Mouse (Mus musculus): ENCODE results near the gene Arrdc2. TPM values are rescaled to one million over a fixed set of nuclear protein-coding genes. Genes with fewer than 3 reads are reported as not detected.

The Arrdc2 gene
- polyA plus RNA-seq, 1 experiment from 2014 or later = 6.7 TPM

DNA sequence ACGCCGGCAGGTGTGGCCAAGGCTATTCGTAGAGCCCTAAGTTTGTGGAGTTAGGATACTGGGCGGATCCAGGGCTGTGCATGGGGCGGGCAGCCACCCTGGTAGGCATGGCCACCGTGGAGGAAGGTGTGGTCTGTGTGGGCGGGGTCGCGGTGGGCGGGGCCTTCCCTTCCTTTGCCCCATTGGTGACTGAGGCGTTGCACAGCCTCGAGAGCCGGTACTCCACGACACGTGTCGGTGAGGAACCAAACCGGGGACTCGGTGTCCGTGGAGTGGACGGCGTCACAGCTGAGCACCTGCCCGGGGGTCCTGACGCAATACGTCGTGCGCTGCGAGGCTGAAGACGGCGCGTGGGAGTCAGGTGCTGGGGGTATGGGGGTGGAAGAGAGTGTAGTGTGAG lies 22.8 kb downstream of the Arrdc2 start:
- Histone ChIP-seq H3K27ac (no peak overlapping the region), H3K27me3 (peaks cover 51% of the 10 kb centered on the region), H3K36me3 (no peaks in the 10 kb centered on the region), H3K9me3 (peaks cover 10% of the 10 kb centered on the region; the same call in 1 of the 2 replicates), H3K4me3 (0 out of 2 replicates have a peak overlapping the region, but pooled peaks have one; percentile 8), H3K4me1 (peaks cover 15% of the 10 kb centered on the region), H3K9ac (no peak overlapping the region), H3K4me2 (peak overlapping the region; percentile 26)
- 9% methylated on average over 30 of the region's 30 CpGs for WGBS
- ATAC-seq (ENCODE audit: insufficient number of reproducible peaks, low FRiP score, low TSS enrichment, low read depth) = no peak

DNA sequence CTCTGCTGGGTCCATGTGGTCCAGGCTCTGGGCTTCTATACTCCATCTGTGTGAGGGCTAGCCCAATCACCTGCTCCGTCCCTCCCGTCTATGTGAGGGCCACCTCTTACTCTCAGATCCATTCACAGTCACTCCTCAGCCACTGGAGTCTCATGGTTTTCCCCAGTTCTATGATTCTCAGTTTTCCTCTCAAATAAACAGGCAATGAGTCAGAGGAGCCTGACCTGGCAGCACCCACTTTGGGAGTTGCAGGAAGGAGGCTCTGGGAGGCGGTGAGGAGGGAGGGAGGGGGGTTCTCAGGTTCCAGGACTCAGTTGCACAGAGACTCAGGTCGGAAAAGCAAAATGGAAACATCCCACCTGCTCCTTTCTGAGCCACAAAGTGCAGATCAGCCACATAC lies 26.6 kb downstream of the Arrdc2 start:
- 47% methylated on average over 4 of the region's 4 CpGs for WGBS
- Histone ChIP-seq H3K27me3 (peaks cover 31% of the 10 kb centered on the region), H3K4me3 (no peak overlapping the region), H3K4me1 (peaks cover 6% of the 10 kb centered on the region; the same call in 1 of the 2 replicates), H3K27ac (no peak overlapping the region), H3K9ac (no peak overlapping the region), H3K9me3 (no peaks in the 10 kb centered on the region), H3K4me2 (no peak overlapping the region), H3K36me3 (no peaks in the 10 kb centered on the region)
- ATAC-seq (ENCODE audit: insufficient number of reproducible peaks, low FRiP score, low TSS enrichment, low read depth) = no peak

DNA sequence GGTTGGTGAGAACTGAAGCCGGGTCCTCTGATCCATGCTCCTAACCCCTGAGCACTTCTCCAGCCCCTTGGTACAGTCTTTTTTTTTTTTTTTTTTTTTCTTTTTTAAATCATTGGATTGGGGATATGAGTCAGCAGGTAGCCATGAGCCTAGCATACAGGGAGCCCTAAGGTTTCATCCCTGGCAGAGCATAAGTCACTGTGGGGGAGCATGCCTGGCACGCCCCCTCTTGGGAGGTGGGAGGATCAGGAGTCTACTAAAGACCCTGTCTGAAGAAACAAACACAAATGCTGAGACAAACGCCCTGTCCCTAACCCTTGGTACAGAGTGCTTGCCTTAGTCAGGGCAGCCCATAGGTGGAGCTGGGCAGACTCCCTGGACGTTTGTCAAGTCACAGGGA lies 27.5 kb downstream of the Arrdc2 start:
- ATAC-seq (ENCODE audit: insufficient number of reproducible peaks, low FRiP score, low TSS enrichment, low read depth) = no peak
- no peak overlapping the region for H3K4me3 ChIP-seq
- H3K4me2 ChIP-seq = no peak overlapping the region
- H3K36me3 ChIP-seq = no peaks in the 10 kb centered on the region
- no peak overlapping the region for H3K9ac ChIP-seq
- WGBS = 47% methylated on average over 4 of the region's 4 CpGs
- peaks cover 28% of the 10 kb centered on the region for H3K27me3 ChIP-seq
- peaks cover 5% of the 10 kb centered on the region; the same call in 1 of the 2 replicates for H3K4me1 ChIP-seq
- H3K27ac ChIP-seq = no peak overlapping the region
- H3K9me3 ChIP-seq = no peaks in the 10 kb centered on the region

DNA sequence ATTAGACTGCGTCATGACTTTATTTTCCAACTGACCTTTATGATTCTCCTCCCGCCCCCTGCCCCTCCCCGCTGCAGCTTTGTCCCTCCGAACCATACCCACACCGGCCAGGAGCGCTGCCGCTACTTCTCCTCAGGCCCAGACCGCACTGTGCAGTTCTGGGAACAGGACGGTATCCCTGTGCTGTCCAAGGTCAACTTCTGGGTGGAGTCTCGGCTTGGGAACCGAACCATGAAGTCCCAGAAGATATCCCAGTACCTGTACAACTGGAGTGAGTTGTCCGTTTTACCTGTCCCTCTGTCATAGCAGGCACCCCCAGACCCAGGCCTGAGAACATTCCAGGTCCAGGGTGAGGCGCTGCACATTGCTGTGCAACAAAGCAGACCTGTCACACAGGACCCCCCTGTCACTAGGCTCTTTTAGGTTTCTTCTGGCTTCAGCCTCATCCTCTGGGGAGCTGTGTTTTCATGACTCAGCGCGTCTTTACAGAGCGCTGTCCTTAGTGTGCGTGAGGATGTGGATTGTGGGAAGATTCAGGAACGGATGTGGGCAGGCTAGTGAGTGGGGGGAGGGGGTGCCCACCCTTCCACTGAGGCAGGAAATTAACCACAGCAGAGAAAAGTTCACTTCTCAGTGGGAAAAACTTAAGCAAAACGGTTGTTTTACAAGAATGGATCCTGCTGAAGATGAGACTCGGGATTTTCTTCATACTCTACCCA lies 28.4 kb downstream of the Arrdc2 start:
- 69% methylated on average over 20 of the region's 20 CpGs for WGBS
- peaks cover 19% of the 10 kb centered on the region for H3K27me3 ChIP-seq
- H3K4me3 ChIP-seq = no peak overlapping the region
- H3K36me3 ChIP-seq = no peaks in the 10 kb centered on the region
- no peak overlapping the region for H3K4me2 ChIP-seq
- no peaks in the 10 kb centered on the region for H3K9me3 ChIP-seq
- no peaks in the 10 kb centered on the region for H3K4me1 ChIP-seq
- no peak for ATAC-seq (ENCODE audit: insufficient number of reproducible peaks, low FRiP score, low TSS enrichment, low read depth)
- no peak overlapping the region for H3K9ac ChIP-seq
- no peak overlapping the region for H3K27ac ChIP-seq

DNA sequence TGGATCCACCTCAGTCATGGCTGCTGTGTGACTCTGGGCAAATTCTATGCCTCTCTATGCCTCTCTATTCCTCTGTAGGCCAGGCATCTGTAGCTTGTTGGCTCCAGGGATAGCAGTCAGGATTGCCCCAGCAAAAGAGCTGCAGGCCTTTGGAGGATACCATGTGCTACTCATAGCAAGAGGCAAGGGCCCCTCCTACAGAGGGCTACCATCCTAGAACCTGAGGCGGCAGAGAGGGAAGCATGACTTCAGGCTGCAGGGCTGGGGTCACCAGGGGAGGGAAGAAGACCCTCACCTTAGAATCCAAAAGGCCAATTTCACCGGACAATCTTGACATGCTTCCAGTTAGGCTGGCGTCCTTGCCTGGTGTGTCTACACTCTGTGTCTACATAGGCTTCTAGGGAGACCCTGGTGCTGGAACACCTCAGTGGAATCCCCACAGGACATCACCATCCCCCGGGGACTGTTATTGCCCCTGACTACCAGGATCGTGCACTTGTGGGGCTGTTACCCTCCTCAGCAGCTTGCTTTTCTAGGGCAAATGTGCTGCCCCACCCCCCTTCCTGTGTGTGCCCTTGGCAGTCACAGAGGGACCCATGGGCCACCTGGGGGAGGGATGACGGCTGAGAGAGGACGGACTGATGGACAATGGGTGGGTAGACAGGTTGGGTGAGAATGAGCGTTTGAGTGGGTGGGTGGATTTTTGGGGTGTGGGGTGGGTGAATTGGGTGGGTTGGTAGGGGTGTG lies 30.4 kb downstream of the Arrdc2 start:
- H3K4me1 ChIP-seq = peaks cover 7% of the 10 kb centered on the region
- no peaks in the 10 kb centered on the region for H3K9me3 ChIP-seq
- no peak overlapping the region for H3K27ac ChIP-seq
- H3K27me3 ChIP-seq = peaks cover 26% of the 10 kb centered on the region
- 74% methylated on average over 8 of the region's 8 CpGs for whole genome bisulfite sequencing
- H3K9ac ChIP-seq = no peak overlapping the region
- no peak for ATAC-seq (ENCODE audit: insufficient number of reproducible peaks, low FRiP score, low TSS enrichment, low read depth)
- H3K4me3 ChIP-seq = no peak overlapping the region
- no peaks in the 10 kb centered on the region for H3K36me3 ChIP-seq
- no peak overlapping the region for H3K4me2 ChIP-seq

DNA sequence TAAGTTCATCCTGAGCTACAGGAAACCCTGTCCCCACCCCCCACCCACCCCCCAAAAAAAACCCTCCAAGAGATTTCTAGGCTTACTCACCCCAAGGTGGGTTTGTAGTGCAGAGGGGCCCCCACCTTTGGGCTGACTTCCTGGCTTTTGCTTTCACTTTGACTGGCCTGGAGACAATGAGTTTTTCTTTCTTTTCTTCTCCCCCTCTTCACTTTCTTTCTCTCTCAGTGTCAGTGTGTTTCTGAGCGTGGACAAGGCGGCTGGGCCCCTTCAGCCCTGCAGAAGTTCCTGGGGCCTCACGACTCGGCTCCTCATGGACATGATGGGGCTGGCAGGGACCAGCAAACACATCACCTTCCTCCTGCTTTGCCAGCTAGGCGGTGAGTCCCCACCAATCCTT lies 31.3 kb downstream of the Arrdc2 start, which contains the start of gene Il12rb1:
Gene Il12rb1, plus strand, starts transcription at position 211 of the 400 bp plus-strand sequence.
- H3K27ac ChIP-seq = no peak within 1 kb of the TSS
- H3K27me3 ChIP-seq = peaks cover 28% of the 10 kb centered on the region
- no peaks in the 10 kb centered on the region for H3K9me3 ChIP-seq
- no peak within 1 kb of the TSS for H3K9ac ChIP-seq
- H3K36me3 ChIP-seq = no peaks in the 10 kb centered on the region
- no peak within 1 kb of the TSS for H3K4me3 ChIP-seq
- no peak for ATAC-seq (ENCODE audit: insufficient number of reproducible peaks, low FRiP score, low TSS enrichment, low read depth)
- no peak within 1 kb of the TSS for H3K4me2 ChIP-seq
- peaks cover 15% of the 10 kb centered on the region for H3K4me1 ChIP-seq
- 68% methylated on average over 5 of the region's 5 CpGs for WGBS

DNA sequence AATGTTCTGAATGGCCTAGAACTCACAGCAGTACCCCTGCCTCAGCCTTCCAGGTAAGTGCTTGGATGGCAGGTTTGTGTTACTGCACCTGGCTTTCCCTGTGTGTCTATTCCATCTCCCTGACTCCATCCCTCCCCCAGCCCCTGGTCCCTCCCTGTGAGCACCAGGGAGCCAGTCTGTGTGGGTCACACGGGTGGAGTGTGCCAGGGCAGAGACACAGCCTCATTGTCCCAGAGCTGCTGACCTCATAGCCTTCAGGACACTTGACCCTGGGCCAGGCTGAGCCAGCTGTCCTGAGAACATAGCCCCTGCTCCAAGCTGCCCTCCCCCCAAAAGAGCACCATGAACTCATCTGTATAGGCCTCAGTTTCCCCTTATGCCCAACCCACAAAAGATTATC lies 32.2 kb downstream of the Arrdc2 start:
- no peak overlapping the region for H3K27ac ChIP-seq
- ATAC-seq (ENCODE audit: insufficient number of reproducible peaks, low FRiP score, low TSS enrichment, low read depth) = no peak
- peaks cover 15% of the 10 kb centered on the region for H3K4me1 ChIP-seq
- no peak overlapping the region for H3K4me2 ChIP-seq
- WGBS = 31% methylated on average over 1 of the region's 1 CpGs
- H3K9ac ChIP-seq = no peak overlapping the region
- no peaks in the 10 kb centered on the region for H3K9me3 ChIP-seq
- peaks cover 30% of the 10 kb centered on the region for H3K27me3 ChIP-seq
- H3K4me3 ChIP-seq = no peak overlapping the region
- H3K36me3 ChIP-seq = no peaks in the 10 kb centered on the region

DNA sequence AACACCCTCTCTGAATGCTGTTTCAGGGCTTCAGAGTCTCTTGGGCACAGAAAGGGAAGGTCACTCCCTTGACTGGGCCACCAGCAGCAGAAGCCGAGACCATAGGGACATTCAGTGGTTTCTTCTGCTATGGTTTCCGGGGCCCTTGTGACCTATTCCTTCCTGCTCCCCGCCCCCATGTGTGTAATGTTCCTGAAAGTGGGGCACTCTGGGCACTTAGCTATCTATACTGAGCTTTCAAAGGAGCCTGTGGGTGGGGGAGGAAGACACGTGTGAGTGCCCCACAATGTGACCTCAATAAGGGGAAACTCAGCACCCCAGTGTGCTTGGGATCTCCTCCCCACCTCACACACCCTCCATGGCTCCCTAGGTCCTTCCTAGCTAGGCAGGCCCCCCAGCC lies 33.0 kb downstream of the Arrdc2 start:
- peaks cover 34% of the 10 kb centered on the region for H3K27me3 ChIP-seq
- WGBS = 67% methylated on average over 4 of the region's 4 CpGs

DNA sequence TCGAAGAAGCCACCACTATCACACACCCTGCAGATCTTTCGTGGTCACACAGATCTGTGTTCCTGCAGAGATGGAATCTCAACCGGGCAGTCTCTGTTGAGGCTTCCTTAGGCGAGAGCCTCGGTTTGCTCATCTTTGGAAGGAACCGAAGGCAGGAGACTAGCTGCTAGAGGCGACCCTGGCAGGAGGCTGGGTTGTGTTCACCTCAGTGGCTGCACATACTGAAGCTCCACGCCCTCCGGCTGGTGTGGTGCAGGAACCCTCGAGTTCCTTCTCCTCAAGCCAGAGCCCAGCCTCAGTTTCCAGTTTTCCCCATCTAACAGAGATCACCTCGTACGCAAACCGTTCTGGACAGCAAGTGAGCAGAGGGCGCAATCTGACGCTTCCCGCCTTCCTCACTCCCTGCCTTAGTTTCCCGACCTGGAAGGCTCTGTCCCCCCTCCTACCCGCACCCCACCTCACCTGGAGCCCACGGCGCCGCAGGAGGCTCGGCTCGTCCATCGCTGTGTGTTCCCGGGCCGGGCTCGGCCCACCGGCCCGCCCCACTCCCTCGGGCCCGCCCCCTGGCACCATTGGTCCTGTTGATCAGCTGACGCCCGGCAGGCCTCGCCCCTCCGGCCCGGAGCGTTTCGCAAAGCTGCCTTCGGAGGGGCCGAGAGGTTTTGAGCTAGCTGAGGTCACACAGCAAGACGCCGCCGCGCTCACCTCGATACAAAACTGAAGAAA lies 34.9 kb downstream of the Arrdc2 start, which contains the start of gene Mast3:
Gene Mast3, minus strand, starts transcription at position 574 of the 726 bp plus-strand sequence.
- peaks cover 51% of the 10 kb centered on the region for H3K27me3 ChIP-seq
- H3K4me2 ChIP-seq = peak within 1 kb of the TSS; percentile 72
- no peak within 1 kb of the TSS for H3K27ac ChIP-seq
- ATAC-seq (ENCODE audit: insufficient number of reproducible peaks, low FRiP score, low TSS enrichment, low read depth) = peak; percentile 70
- peaks cover 15% of the 10 kb centered on the region for H3K4me1 ChIP-seq
- 1% methylated on average over 45 of the region's 45 CpGs for WGBS
- peak within 1 kb of the TSS; percentile 33; the same call in 1 of the 2 replicates for H3K9ac ChIP-seq
- H3K4me3 ChIP-seq = peak within 1 kb of the TSS; percentile 48
- no peaks in the 10 kb centered on the region for H3K9me3 ChIP-seq
- no peaks in the 10 kb centered on the region for H3K36me3 ChIP-seq

More for the DNA sequence above, 33.0 kb downstream of the Arrdc2 start:
- Histone ChIP-seq H3K9me3 (no peaks in the 10 kb centered on the region), H3K36me3 (no peaks in the 10 kb centered on the region), H3K9ac (no peak overlapping the region), H3K4me3 (no peak overlapping the region), H3K4me2 (no peak overlapping the region), H3K27ac (no peak overlapping the region), H3K4me1 (peaks cover 15% of the 10 kb centered on the region)
- ATAC-seq (ENCODE audit: insufficient number of reproducible peaks, low FRiP score, low TSS enrichment, low read depth) = no peak

DNA sequence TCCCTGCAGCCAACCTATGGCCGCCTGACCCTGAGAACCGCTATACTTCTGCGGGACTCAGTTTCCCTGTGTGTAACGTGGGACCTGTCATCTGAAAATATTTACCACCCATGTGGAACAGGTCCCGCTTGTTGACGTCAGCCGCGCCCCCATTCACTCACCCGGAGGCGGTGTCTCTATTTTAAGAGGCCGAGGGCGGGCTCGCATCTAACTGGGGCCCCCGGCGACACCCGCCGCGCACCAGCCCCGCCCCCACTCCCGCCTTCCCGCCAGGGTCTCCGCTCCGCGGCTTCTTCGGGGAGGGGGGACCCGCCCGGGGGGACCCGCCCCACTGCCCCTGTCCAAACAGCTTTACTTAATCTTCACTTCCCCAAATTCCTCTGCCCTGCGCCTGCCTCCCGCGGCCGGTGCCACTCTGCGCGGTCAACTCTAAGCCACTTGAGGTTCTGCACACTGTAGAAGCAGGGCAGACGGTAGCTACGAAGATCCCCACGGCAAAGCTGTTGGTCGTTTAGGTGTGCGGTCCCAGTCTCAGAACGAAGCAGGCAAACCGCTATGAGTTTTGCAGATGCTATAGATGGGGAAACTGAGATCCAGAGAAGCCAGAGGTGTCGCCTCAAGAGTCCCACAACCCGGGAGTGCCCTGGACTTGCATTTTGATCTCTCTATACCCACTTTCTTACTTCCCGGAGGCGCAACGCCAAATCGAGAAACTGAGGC lies 35.6 kb downstream of the Arrdc2 start:
- no peak for ATAC-seq (ENCODE audit: insufficient number of reproducible peaks, low FRiP score, low TSS enrichment, low read depth)
- Histone ChIP-seq H3K27me3 (peaks cover 58% of the 10 kb centered on the region), H3K9ac (peak overlapping the region; percentile 33; the same call in 1 of the 2 replicates), H3K36me3 (no peaks in the 10 kb centered on the region), H3K9me3 (no peaks in the 10 kb centered on the region), H3K4me3 (peak overlapping the region; percentile 48), H3K4me1 (peaks cover 15% of the 10 kb centered on the region), H3K4me2 (peak overlapping the region; percentile 72), H3K27ac (no peak overlapping the region)
- 2% methylated on average over 47 of the region's 47 CpGs for WGBS

DNA sequence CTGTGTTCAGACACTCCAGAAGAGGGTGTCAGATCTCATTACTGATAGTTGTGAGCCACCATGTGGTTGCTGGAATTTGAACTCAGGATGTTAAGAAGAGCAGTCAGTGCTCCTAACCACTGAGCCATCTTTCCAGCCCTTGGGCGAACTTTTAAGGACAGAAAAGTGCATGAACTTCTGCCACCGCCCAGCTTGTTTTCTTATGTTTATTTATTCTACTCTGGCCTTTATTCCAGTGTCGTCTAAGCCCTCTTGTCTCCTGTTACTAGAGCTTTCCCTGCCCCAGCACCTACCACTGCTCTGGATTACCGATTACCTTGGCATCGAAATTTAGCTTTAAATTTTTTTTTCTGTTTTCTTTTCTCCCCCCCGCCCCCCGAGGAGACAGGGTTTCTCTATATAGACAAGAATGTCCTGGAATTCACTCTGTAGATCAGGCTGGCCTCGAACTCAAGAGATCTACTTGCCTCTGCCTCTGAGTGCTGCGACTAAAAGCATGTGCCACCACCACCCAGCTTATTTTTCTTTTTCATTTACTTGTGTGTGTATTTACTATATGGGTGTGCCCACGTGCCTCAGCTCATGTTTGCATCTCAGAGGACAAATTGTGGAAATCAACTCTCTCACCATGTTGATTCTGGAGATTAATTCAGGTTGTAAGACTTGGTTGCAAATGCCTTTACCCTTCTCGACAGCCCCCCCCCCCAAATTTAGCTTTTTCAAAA lies 36.6 kb downstream of the Arrdc2 start:
- Histone ChIP-seq H3K36me3 (no peaks in the 10 kb centered on the region), H3K4me3 (no peak overlapping the region), H3K4me1 (peaks cover 21% of the 10 kb centered on the region), H3K27ac (no peak overlapping the region), H3K9ac (no peak overlapping the region), H3K27me3 (peaks cover 68% of the 10 kb centered on the region), H3K9me3 (no peaks in the 10 kb centered on the region), H3K4me2 (no peak overlapping the region)
- no peak for ATAC-seq (ENCODE audit: insufficient number of reproducible peaks, low FRiP score, low TSS enrichment, low read depth)
- WGBS = 70% methylated on average over 11 of the region's 11 CpGs
